Mouse (Mus musculus) intestine, postnatal 0 days (tissue): ENCODE data around the gene Flt3. TPM values are rescaled to one million over a fixed set of nuclear protein-coding genes. Genes with fewer than 3 reads are reported as not detected.

Source experiments
- ATAC-seq: fragments of 200-750 bp; cut with Nextera tagmentation; 2 replicates; pipeline ENCODE4 v1.8.0; 2017; ENCODE audit warnings: mild to moderate bottlenecking, moderate TSS enrichment, moderate library complexity
- H3K27ac ChIP-seq: fragments of 300-500 bp; sonication (generic); 2 replicates; pipeline ENCODE4 v1.5.1; 2014; ENCODE audit warnings: mild to moderate bottlenecking, low read depth, low read length, moderate library complexity
- H3K27me3 ChIP-seq: fragments of 300-500 bp; sonication (generic); replicated peaks from 2 replicates; pipeline ENCODE4 v1.6.1; 2014; ENCODE audit warnings: low read length, mixed read lengths; ENCODE audit not compliant: control insufficient read depth, insufficient read depth
- H3K36me3 ChIP-seq: fragments of 300-500 bp; sonication (generic); 2 replicates; pipeline ENCODE4 v1.6.1; 2014; ENCODE audit warnings: mild to moderate bottlenecking, moderate library complexity; ENCODE audit not compliant: control insufficient read depth, insufficient read depth
- H3K4me1 ChIP-seq: fragments of 300-500 bp; sonication (generic); replicated peaks from 2 replicates; pipeline ENCODE4 v1.6.1; 2014; ENCODE audit warnings: antibody characterized with exemption, low read length, mixed read lengths; ENCODE audit not compliant: control insufficient read depth, insufficient read depth
- H3K4me2 ChIP-seq: fragments of 300-500 bp; sonication (generic); replicated peaks from 2 replicates; pipeline ENCODE4 v1.6.1; 2014; ENCODE audit warnings: low read depth, mild to moderate bottlenecking, moderate library complexity
- H3K4me3 ChIP-seq: fragments of 300-500 bp; sonication (generic); 2 replicates; pipeline ENCODE4 v1.5.1; 2014; ENCODE audit warnings: low read depth, low read length
- H3K9ac ChIP-seq: fragments of 300-500 bp; sonication (generic); 2 replicates; pipeline ENCODE4 v1.6.1; 2014; ENCODE audit warnings: mild to moderate bottlenecking, low read depth, low read length
- H3K9me3 ChIP-seq: fragments of 300-500 bp; sonication (generic); 2 replicates; pipeline ENCODE4 v1.6.1; 2016; ENCODE audit warnings: mixed run types; ENCODE audit not compliant: control insufficient read depth
- CTCF ChIP-seq: sonication (generic); IDR thresholded peaks from 2 replicates; pipeline ENCODE4 v1.5.1; 2016; ENCODE audit warnings: low read depth, mild to moderate bottlenecking, control low read depth, antibody characterized with exemption, moderate library complexity
- WGBS: fragments of 180-500 bp; shearing (Covaris S2); extraction: QIAGEN DNeasy Blood & Tissue Kit; methylation state at CpG from one replicate; pipeline ENCODE4 v1.1.7; 2014; 5-methylcytosine and 5-hydroxymethylcytosine counted together
- polyA plus RNA-seq: library from polyadenylated mRNA; unstranded; fragments of >200 nt; fragmentation: Nextera tagmentation; extraction: Ambion mirVana; gene quantifications from 2 replicates; pipeline ENCODE4 v1.2.1, GENCODE M21; 2015

The Flt3 gene
- polyA plus RNA-seq, 1 experiment from 2014 or later = 0.26 TPM

DNA sequence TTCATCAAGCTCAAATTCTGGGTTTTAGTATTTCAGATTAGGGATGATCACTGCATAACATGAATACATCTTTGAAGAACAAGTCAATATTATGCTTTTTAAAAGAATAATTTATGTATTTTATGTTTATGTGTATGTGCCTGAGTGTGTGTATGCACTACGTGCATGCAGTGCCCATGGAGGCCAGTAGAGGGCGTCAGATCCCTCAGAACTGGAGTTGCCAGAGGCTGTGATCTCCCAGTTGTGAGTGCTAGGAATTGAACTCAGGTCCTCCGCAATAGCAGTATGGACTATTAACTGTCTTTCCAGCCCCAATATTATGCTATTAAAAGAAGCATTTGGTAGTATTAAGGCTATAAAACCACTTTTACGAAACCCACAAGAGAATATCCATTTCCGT is 72.7 kb downstream of the Flt3 start:
- ATAC-seq = no peak
- Histone ChIP-seq H3K36me3 (no peaks in the 10 kb centered on the region), H3K27me3 (no peaks in the 10 kb centered on the region), H3K4me1 (no peaks in the 10 kb centered on the region), H3K9me3 (no peaks in the 10 kb centered on the region), H3K9ac (no peak overlapping the region), H3K4me2 (no peak overlapping the region), H3K4me3 (no peak overlapping the region), H3K27ac (no peak overlapping the region)
- TF ChIP-seq CTCF = 0 out of 2 replicates have a peak, but pooled peaks have one; percentile 18
- 90% methylated on average over 5 of the region's 5 CpGs for WGBS

DNA sequence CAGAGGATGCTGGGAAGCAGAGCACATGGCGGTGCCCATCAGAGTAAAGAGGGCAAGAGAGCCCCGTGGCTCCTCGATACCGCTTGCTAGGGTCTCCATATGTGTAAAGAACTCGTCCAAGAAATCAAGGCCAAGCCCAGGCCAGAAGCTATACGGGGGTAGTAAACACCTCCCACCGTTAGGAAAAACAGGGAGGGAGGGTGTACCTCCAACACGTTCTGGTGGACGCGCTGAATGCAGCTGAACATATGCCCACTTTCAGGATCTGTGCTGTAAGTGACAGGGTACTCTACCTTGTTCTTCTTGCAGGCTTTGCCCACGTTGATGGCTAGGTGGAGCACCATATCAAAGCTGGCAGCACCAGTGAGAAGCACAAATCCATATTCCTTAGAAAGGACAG is 74.4 kb downstream of the Flt3 start:
- Histone ChIP-seq H3K4me3 (no peak overlapping the region), H3K9ac (no peak overlapping the region), H3K36me3 (no peaks in the 10 kb centered on the region), H3K4me1 (no peaks in the 10 kb centered on the region), H3K27me3 (no peaks in the 10 kb centered on the region), H3K4me2 (no peak overlapping the region), H3K27ac (no peak overlapping the region), H3K9me3 (no peaks in the 10 kb centered on the region)
- 74% methylated on average over 11 of the region's 11 CpGs for WGBS
- ATAC-seq = no peak
- TF ChIP-seq CTCF = no peak

DNA sequence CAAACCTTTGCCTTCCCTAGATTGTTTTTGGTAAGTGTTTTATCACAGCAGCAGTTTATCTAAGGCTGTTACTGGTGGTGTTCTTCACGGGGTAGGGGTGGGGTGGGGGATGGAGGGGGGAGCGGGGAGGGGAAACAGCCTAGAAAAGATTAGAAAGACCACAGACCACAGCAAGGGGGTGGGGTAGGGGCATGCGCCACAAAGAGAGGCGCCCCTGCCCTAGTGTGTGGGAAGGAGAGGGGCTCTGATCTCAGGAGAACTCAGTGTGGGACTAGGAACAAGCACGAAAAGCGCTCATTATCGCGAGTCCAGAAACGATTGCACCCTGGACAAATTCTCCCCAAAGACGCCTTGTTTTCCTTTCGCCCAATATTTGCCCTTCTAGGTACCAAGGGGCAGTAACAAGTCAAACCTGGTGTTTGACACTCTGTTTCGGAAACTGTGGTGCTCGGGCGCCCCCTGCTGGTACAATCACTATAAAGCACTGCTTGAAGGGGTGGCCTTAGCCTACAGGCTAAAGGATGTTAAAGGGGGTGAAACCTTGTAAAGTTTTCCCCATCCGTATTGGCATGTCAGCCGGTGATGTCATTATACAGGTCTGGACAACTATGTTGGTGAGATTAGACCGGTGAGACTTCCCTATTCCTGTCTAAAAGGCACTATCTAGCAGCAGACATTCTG is 76.9 kb downstream of the Flt3 start:
- ATAC-seq = peak; percentile 46; the same call in 1 of the 2 replicates
- H3K27ac ChIP-seq = no peak overlapping the region
- no peaks in the 10 kb centered on the region for H3K36me3 ChIP-seq
- H3K4me2 ChIP-seq = no peak overlapping the region
- 0 out of 2 replicates have a peak, but pooled peaks cover 2% of the 10 kb centered on the region for H3K27me3 ChIP-seq
- no peak overlapping the region for H3K9ac ChIP-seq
- 11% methylated on average over 17 of the region's 17 CpGs for WGBS
- H3K4me1 ChIP-seq = no peaks in the 10 kb centered on the region
- H3K4me3 ChIP-seq = no peak overlapping the region
- no peaks in the 10 kb centered on the region for H3K9me3 ChIP-seq
- peak; percentile 90 for TF ChIP-seq CTCF

DNA sequence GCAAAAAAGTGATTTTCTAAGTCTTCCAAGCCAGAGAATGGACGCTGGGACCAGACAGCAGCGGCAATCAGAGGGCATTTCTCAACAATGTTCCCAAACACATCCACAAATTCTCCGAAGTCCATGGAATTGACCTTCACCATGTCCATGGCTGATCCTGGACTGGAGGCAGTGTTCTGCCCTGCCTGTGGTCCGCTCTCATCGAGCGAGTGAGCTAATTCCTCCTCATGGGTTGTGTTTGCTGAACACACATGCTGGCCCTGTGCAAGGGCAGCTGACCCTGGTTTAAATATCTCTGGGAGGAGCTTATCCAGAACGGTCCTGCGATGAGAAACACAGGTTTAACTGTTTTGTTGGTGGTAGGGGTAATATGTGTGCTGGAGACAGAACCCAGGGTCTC is 78.1 kb downstream of the Flt3 start, which contains the start of gene Urad:
Gene Urad (minus strand): TSS at position 258 of the 400 bp plus-strand sequence.
- H3K27ac ChIP-seq = no peak within 1 kb of the TSS
- H3K9me3 ChIP-seq = no peaks in the 10 kb centered on the region
- H3K4me3 ChIP-seq = no peak within 1 kb of the TSS
- WGBS = 53% methylated on average over 8 of the region's 8 CpGs
- no peak for TF ChIP-seq CTCF
- H3K4me1 ChIP-seq = no peaks in the 10 kb centered on the region
- no peaks in the 10 kb centered on the region for H3K36me3 ChIP-seq
- no peak for ATAC-seq
- no peak within 1 kb of the TSS for H3K4me2 ChIP-seq
- 0 out of 2 replicates have a peak, but pooled peaks cover 7% of the 10 kb centered on the region for H3K27me3 ChIP-seq
- H3K9ac ChIP-seq = no peak within 1 kb of the TSS

DNA sequence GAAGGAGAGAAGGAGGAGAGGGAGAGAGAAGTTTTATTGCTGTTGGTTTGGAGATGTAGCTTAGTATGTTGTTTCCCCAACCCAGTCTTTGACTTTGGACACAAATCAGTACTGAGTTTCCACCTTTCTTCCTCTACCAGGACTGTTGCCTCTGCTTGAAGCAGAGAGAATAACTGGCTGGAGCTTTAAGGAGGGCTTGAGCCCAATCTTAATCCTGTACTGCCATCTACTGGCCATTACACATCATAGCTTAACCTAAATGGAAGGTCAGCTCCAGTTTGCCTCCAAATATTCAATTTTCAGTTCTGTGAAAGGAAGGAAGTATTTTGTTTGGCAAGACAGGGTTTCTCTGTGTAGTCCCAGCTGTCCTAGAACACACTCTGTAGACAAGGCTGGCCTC is 80.6 kb downstream of the Flt3 start:
- Histone ChIP-seq H3K27me3 (peaks cover 11% of the 10 kb centered on the region; the same call in 1 of the 2 replicates), H3K36me3 (no peaks in the 10 kb centered on the region), H3K4me2 (no peak overlapping the region), H3K4me3 (no peak overlapping the region), H3K9me3 (no peaks in the 10 kb centered on the region), H3K27ac (no peak overlapping the region), H3K9ac (no peak overlapping the region), H3K4me1 (no peaks in the 10 kb centered on the region)
- ATAC-seq = no peak
- TF ChIP-seq CTCF = peak; percentile 89

DNA sequence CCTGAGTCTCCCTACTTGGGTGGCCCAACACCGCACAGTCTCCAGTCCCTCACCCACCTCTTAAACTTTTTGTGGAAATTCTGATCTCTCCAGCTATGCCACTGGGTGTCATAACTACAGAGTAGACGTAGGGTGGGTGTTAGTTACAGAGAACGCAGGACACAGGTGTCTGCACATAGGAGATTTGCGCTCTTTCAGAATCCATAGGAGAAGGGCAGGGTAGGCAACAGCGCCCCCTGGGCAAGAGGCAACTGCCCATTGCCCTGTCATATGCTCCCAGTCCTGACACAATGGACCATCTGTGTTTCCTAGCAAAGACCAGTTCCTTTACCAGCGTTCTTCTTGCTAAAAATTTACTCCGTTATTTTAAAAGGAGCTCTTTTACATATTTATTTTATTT is 82.3 kb downstream of the Flt3 start:
- Histone ChIP-seq H3K27ac (0 out of 2 replicates have a peak overlapping the region, but pooled peaks have one; percentile 11), H3K4me1 (no peaks in the 10 kb centered on the region), H3K27me3 (peaks cover 11% of the 10 kb centered on the region; the same call in 1 of the 2 replicates), H3K4me3 (no peak overlapping the region), H3K4me2 (peak overlapping the region; percentile 51), H3K9ac (no peak overlapping the region), H3K9me3 (no peaks in the 10 kb centered on the region), H3K36me3 (no peaks in the 10 kb centered on the region)
- WGBS = 32% methylated on average over 7 of the region's 7 CpGs
- peak; percentile 79 for TF ChIP-seq CTCF
- no peak for ATAC-seq
